Mouse (Mus musculus) kidney, adult 2 months (tissue): Measurements from ENCODE around the gene Cyp4f14.

Source experiments
- CTCF ChIP-seq: fragments of 200-500 bp; conservative IDR thresholded peaks from 2 replicates; pipeline ENCODE4 v1.5.1; 2011; ENCODE audit warnings: low read depth, mild to moderate bottlenecking, control low read depth, low read length, moderate library complexity, mixed read lengths; ENCODE audit not compliant: insufficient read depth, insufficient read length
- POLR2A ChIP-seq: fragments of 200-500 bp; IDR thresholded peaks from one replicate; pipeline ENCODE4 v1.6.1; 2011; ENCODE audit warnings: low read depth, low read length, control low read depth

DNA sequence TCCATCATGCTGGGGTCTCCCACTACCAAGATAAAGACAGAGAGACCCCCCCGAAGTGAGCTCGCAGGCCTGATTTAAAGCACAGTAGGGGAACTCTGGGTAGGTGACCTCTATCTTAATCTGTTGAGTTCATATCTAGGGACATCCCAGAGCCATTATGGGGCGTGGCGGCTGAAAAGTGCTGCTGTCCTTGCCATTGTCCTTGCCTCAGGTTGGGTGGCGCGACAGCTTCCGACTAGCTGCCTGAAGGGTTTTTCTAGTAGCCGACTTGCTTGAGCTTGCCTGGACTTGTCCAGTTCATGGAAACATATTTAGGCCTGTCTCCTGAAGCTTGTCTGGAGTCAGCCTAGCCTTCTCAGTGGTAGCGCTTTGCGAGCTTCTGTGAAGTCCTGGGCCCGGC is 38.4 kb downstream of the Cyp4f14 start:
- TF ChIP-seq CTCF: no peak
- TF ChIP-seq POLR2A: no peak
